Mouse (Mus musculus): ENCODE results near the gene A230050P20Rik. TPM values are rescaled to one million over a fixed set of nuclear protein-coding genes. Genes with fewer than 3 reads are reported as not detected.
A peak's percentile ranks its signal among the peaks of the same experiment; 100 is the strongest.

Gene A230050P20Rik
- total and polyA plus RNA-seq, 3 experiments, result 0.05 TPM; not detected in 1

DNA sequence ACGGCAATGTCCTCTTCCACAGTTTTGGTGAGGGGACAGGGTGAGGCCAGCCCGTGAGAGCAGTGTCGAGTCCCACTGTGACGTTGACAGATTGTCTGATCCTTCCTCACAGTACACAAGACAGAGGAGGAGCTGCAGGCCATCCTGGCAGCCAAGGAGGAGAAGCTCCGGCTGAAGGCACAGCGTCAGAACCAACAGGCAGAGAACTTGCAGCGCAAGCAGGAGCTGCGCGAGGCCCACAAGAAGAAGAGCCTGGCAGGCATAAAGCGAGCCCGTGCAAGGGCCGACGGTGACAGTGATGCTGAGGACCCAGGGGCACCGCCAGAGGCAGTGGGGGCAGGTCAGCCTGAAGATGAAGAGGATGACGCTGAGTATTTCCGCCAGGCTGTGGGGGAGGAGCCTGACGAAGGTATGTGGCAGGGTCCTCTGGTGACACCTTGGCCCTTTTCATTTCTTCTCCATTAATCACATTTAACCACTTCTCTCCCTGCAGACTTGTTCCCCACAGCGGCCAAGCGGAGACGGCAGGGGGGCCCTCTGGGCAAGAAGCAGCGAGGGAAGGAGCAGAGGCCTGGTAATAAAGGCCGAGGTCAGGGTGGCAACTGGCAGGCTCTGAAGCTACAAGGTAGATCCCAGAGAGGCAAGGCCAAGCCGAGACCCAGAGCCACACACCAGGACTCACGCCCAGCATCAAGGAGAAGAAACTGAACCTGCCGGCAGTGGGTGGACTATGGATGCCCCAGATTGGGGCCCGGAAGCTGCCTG lies 23.1 kb downstream of the A230050P20Rik start:
- H3K4me1 ChIP-seq (ENCODE audit: insufficient read depth, low read depth, low read length), result peaks cover 74% of the 10 kb centered on the region
- peaks cover 74% of the 10 kb centered on the region for H3K36me3 ChIP-seq (replicated peaks)
- H3K4me3 ChIP-seq (ENCODE audit: low read depth, low read length), result peak overlapping the region; percentile 100
- no peaks in the 10 kb centered on the region for H3K9me3 ChIP-seq (replicated peaks)
- TF ChIP-seq GATA1 (IDR thresholded peaks at IDR 0.05; ENCODE audit: borderline replicate concordance, low read length) (no peak), POLR2AphosphoS5 (IDR thresholded peaks at IDR 0.05; ENCODE audit: insufficient replicate concordance, low read depth, low read length) (no peak), TAL1 (conservative IDR thresholded peaks at IDR 0.05; ENCODE audit: low read depth, low read length) (no peak)
- ATAC-seq (ENCODE audit: extremely low read depth, insufficient number of reproducible peaks, low FRiP score, poor library complexity, severe bottlenecking) (no peak), DNase-seq (ENCODE audit: low spot score) (no peak)
- no peaks in the 10 kb centered on the region for H3K27me3 ChIP-seq (ENCODE audit: insufficient read depth, low read length)

DNA sequence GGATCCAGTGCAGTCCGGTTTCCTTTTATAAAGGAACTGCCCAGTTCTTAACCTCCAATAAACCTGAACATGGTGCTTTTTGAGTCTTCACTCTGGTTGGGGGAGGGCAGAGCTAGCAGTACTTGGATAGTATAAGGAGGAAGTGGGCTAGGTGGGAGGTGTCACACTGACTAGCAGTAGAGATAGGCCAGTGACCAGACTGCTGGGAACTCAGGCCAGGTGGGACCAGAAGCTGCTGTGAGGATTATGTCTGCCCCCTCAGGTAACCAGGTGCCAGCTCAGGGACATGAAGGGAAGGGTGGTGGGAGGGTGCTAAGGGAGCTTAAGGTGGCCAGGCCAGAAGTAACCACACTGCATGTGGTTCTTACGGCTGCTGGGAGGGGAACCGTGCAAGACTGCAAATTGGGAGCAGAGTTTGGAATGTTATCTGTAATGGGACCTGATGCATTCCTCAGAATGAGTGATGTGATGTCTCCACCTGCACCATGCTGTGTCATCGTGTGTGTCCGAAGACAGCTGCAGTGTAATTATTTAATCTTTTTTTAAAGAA lies 23.7 kb downstream of the A230050P20Rik start:
- ATAC-seq (ENCODE audit: extremely low read depth, insufficient number of reproducible peaks, low FRiP score, poor library complexity, severe bottlenecking) (peak; percentile 23; the same call in 1 of the 2 replicates), DNase-seq (ENCODE audit: low spot score) (peak; percentile 48)
- TF ChIP-seq POLR2AphosphoS5 (IDR thresholded peaks at IDR 0.05; ENCODE audit: insufficient replicate concordance, low read depth, low read length), result peak; percentile 96
- no peak for TF ChIP-seq GATA2 (IDR thresholded peaks at IDR 0.05; ENCODE audit: borderline replicate concordance, low read depth, low read length)
- peak overlapping the region; percentile 100; the same call in 1 of the 2 replicates for H3K4me3 ChIP-seq (ENCODE audit: low read depth, low read length)
- H3K9me3 ChIP-seq (replicated peaks), result no peaks in the 10 kb centered on the region
- no peaks in the 10 kb centered on the region for H3K27me3 ChIP-seq (ENCODE audit: insufficient read depth, low read length)
- H3K36me3 ChIP-seq (replicated peaks), result peaks cover 81% of the 10 kb centered on the region
- H3K4me1 ChIP-seq (ENCODE audit: insufficient read depth, low read depth, low read length), result peaks cover 79% of the 10 kb centered on the region

DNA sequence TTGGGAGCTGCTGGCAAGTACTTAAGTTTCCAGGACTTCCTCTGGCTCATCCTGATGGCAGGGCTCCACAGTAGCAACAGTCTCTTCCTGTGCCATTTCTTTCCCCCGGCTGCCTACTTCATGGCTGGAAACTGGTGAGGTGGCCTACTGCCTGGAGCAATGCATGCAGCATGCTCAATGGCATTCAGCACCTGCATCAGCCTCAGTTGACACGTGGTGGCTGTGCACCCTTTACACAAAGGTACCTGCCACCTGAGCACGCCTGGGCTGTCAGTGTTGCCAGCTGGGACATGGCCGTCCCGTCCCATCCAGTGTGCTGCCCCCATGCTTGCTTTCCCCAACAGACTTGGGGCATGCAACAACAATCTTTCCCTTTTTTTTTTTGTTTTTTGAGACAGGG lies 24.6 kb downstream of the A230050P20Rik start:
- H3K27me3 ChIP-seq (ENCODE audit: insufficient read depth, low read length), result no peaks in the 10 kb centered on the region
- peaks cover 86% of the 10 kb centered on the region for H3K36me3 ChIP-seq (replicated peaks)
- H3K4me3 ChIP-seq (ENCODE audit: low read depth, low read length), result peak overlapping the region; percentile 47
- no peak for DNase-seq (ENCODE audit: low spot score)
- ATAC-seq (ENCODE audit: extremely low read depth, insufficient number of reproducible peaks, low FRiP score, poor library complexity, severe bottlenecking), result no peak
- H3K4me1 ChIP-seq (ENCODE audit: insufficient read depth, low read depth, low read length), result peaks cover 82% of the 10 kb centered on the region
- no peak for TF ChIP-seq TAL1 (conservative IDR thresholded peaks at IDR 0.05; ENCODE audit: low read depth, low read length)
- TF ChIP-seq POLR2AphosphoS5 (IDR thresholded peaks at IDR 0.05; ENCODE audit: insufficient replicate concordance, low read depth, low read length), result peak; percentile 96
- TF ChIP-seq CTCF (IDR thresholded peaks at IDR 0.05; ENCODE audit: low read depth, low read length), result no peak
- no peak for TF ChIP-seq GATA1 (IDR thresholded peaks at IDR 0.05; ENCODE audit: borderline replicate concordance, low read length)
- no peak for TF ChIP-seq GATA2 (IDR thresholded peaks at IDR 0.05; ENCODE audit: borderline replicate concordance, low read depth, low read length)
- H3K9me3 ChIP-seq (replicated peaks), result no peaks in the 10 kb centered on the region

DNA sequence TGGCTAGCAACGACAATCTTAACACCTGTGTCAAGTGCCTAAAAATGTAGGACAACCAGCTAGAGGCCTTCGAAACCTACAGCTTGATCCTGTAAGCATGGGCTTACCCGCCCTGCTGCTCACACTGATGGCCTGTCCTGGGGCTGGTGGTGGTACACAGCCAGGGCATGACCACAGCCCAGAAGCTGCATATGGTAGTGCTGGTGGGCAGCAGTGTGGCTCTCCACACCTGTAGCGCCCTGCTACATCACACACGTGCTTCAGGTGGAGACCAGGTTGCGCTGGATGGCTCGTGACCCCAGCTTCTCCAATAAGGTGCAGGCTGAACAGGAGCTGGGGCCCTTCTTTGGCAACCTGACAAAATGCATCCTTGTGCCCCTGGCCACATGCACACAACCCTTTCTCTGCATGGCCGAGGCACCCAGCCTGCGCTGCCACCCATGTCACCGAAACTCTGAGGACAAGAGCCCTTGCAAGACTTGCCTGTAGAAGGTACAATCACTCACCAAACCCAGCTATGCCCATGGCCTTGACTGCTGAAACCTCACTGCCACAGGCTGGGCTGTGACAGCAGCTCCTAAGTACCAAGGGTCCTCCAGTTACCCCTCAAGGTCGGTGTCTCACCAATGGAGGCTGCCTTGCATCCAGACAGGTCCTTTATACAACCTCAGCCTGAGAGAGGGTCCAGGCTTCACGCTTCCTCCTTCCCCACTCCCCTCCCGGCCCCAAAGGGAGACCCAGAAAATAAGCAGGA lies 25.3 kb downstream of the A230050P20Rik start:
- Histone ChIP-seq H3K36me3 (replicated peaks) (peaks cover 86% of the 10 kb centered on the region), H3K4me3 (ENCODE audit: low read depth, low read length) (peak overlapping the region; percentile 45; the same call in 1 of the 2 replicates), H3K4me1 (ENCODE audit: insufficient read depth, low read depth, low read length) (peaks cover 84% of the 10 kb centered on the region), H3K27me3 (ENCODE audit: insufficient read depth, low read length) (no peaks in the 10 kb centered on the region), H3K9me3 (replicated peaks) (no peaks in the 10 kb centered on the region)
- ATAC-seq (ENCODE audit: extremely low read depth, insufficient number of reproducible peaks, low FRiP score, poor library complexity, severe bottlenecking), result no peak
- TF ChIP-seq TAL1 (conservative IDR thresholded peaks at IDR 0.05; ENCODE audit: low read depth, low read length) (no peak), GATA2 (IDR thresholded peaks at IDR 0.05; ENCODE audit: borderline replicate concordance, low read depth, low read length) (no peak), POLR2AphosphoS5 (IDR thresholded peaks at IDR 0.05; ENCODE audit: insufficient replicate concordance, low read depth, low read length) (no peak; the same call in 1 of the 2 replicates), CTCF (IDR thresholded peaks at IDR 0.05; ENCODE audit: low read depth, low read length) (no peak), GATA1 (IDR thresholded peaks at IDR 0.05; ENCODE audit: borderline replicate concordance, low read length) (no peak)
- no peak for DNase-seq (ENCODE audit: low spot score)

DNA sequence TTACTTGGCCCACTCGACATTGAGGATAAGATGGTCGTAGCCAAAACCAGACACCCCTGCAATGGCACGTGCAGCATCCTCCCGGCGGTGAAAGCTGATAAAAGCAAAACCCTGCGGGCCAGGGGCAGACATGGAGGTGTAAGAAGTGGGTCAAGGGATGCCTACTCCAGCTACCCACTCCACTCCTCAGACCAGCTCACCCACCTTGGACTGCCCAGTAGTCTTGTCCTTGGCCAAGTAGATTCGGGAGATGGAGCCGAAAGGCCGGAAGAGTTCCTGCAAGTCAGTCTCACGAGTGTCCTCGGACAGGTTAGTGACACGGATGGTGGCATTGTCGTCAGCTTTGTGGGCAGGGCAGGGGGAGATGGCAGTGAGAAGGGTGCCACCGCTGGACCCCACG lies 26.2 kb downstream of the A230050P20Rik start:
- H3K36me3 ChIP-seq (replicated peaks), result peaks cover 81% of the 10 kb centered on the region
- DNase-seq (ENCODE audit: low spot score) (no peak), ATAC-seq (ENCODE audit: extremely low read depth, insufficient number of reproducible peaks, low FRiP score, poor library complexity, severe bottlenecking) (no peak)
- H3K4me3 ChIP-seq (ENCODE audit: low read depth, low read length), result peak overlapping the region; percentile 54; the same call in 1 of the 2 replicates
- H3K4me1 ChIP-seq (ENCODE audit: insufficient read depth, low read depth, low read length), result peaks cover 82% of the 10 kb centered on the region
- H3K27me3 ChIP-seq (ENCODE audit: insufficient read depth, low read length), result no peaks in the 10 kb centered on the region
- no peaks in the 10 kb centered on the region for H3K9me3 ChIP-seq (replicated peaks)
- TF ChIP-seq GATA1 (IDR thresholded peaks at IDR 0.05; ENCODE audit: borderline replicate concordance, low read length) (no peak), CTCF (IDR thresholded peaks at IDR 0.05; ENCODE audit: low read depth, low read length) (no peak), GATA2 (IDR thresholded peaks at IDR 0.05; ENCODE audit: borderline replicate concordance, low read depth, low read length) (no peak), TAL1 (conservative IDR thresholded peaks at IDR 0.05; ENCODE audit: low read depth, low read length) (no peak), POLR2AphosphoS5 (IDR thresholded peaks at IDR 0.05; ENCODE audit: insufficient replicate concordance, low read depth, low read length) (peak; percentile 86)

DNA sequence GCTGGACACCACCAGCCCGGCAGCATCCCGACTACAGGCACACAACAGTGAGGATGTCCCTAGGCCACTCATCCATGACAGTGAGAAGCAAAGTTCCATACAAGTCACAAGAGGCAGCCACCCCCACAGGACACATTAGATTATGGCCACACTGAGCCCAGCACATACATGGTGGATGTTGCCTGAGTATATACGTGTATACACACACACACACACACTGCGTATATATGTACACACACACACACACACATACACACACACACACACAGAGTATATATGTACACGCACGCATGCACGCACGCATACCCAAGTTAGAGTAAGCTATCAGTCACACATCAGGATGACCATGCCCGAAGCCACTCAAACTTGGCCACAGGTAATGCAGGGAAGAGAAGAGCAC lies 26.9 kb downstream of the A230050P20Rik start:
- Histone ChIP-seq H3K36me3 (replicated peaks) (peaks cover 74% of the 10 kb centered on the region), H3K4me3 (ENCODE audit: low read depth, low read length) (peak overlapping the region; percentile 96; the same call in 1 of the 2 replicates), H3K9me3 (replicated peaks) (no peaks in the 10 kb centered on the region), H3K4me1 (ENCODE audit: insufficient read depth, low read depth, low read length) (peaks cover 75% of the 10 kb centered on the region), H3K27me3 (ENCODE audit: insufficient read depth, low read length) (no peaks in the 10 kb centered on the region)
- DNase-seq (ENCODE audit: low spot score) (no peak), ATAC-seq (ENCODE audit: extremely low read depth, insufficient number of reproducible peaks, low FRiP score, poor library complexity, severe bottlenecking) (no peak)
- TF ChIP-seq POLR2AphosphoS5 (IDR thresholded peaks at IDR 0.05; ENCODE audit: insufficient replicate concordance, low read depth, low read length), result no peak
- TF ChIP-seq CTCF (IDR thresholded peaks at IDR 0.05; ENCODE audit: low read depth, low read length), result no peak
- no peak for TF ChIP-seq GATA1 (IDR thresholded peaks at IDR 0.05; ENCODE audit: borderline replicate concordance, low read length)
- no peak for TF ChIP-seq GATA2 (IDR thresholded peaks at IDR 0.05; ENCODE audit: borderline replicate concordance, low read depth, low read length)
- TF ChIP-seq TAL1 (conservative IDR thresholded peaks at IDR 0.05; ENCODE audit: low read depth, low read length), result no peak
